Mouse (Mus musculus) megakaryocyte, embryonic 14.5 days (primary cell): ENCODE measurements around the gene Fam19a4. TPM values are rescaled to one million over a fixed set of nuclear protein-coding genes. Genes with fewer than 3 reads are reported as not detected.

ENCODE experiments used
- H3K27me3 ChIP-seq: replicated peaks from 2 replicates; pipeline ENCODE3; 2012; ENCODE audit warnings: inconsistent platforms
- H3K36me3 ChIP-seq: replicated peaks from 2 replicates; pipeline ENCODE3; 2012; ENCODE audit warnings: low read length, inconsistent platforms, mixed read lengths
- H3K4me1 ChIP-seq: 2 replicates; pipeline ENCODE4 v1.6.1; 2012; ENCODE audit warnings: inconsistent platforms
- H3K4me3 ChIP-seq: replicated peaks from 2 replicates; pipeline ENCODE3; 2012; ENCODE audit warnings: moderate library complexity, mild to moderate bottlenecking, inconsistent platforms
- H3K9me3 ChIP-seq: 2 replicates; pipeline ENCODE4 v1.6.1; 2012; ENCODE audit warnings: inconsistent platforms
- FLI1 ChIP-seq: IDR thresholded peaks from 2 replicates; pipeline ENCODE4 v1.6.1; 2012; ENCODE audit warnings: low read length, inconsistent platforms, mixed read lengths
- GATA1 ChIP-seq: IDR thresholded peaks from 3 replicates; pipeline ENCODE4 v1.6.1; 2012; ENCODE audit warnings: mixed read lengths, low read length, inconsistent platforms, borderline replicate concordance
- polyA plus RNA-seq: library from polyadenylated mRNA; stranded (reverse); fragments of >175 nt; gene quantifications from 2 replicates; pipeline ENCODE4 v1.2.3, GENCODE M21; 2012; ENCODE audit warnings: low replicate concordance; ENCODE audit not compliant: insufficient read depth

The Fam19a4 gene
- polyA plus RNA-seq, result not detected in 2 replicates

GRCm38 (mm10) chr6:97060074-97060681 lies at the start of gene Fam19a4:
Fam19a4 (minus strand) TSS chr6:97060413.
- TF ChIP-seq GATA1 (no peak), FLI1 (no peak)
- Histone ChIP-seq H3K27me3 (peaks cover 41% of the 10 kb centered on the region), H3K4me1 (peaks cover 11% of the 10 kb centered on the region), H3K9me3 (no peaks in the 10 kb centered on the region), H3K36me3 (no peaks in the 10 kb centered on the region), H3K4me3 (peak within 1 kb of the TSS; percentile 75)

- Histone ChIP-seq H3K4me1 (peaks cover 3% of the 10 kb centered on the region; the same call in 1 of the 2 replicates), H3K27me3 (peaks cover 30% of the 10 kb centered on the region), H3K36me3 (peaks cover 3% of the 10 kb centered on the region), H3K4me3 (no peak overlapping the region), H3K9me3 (no peaks in the 10 kb centered on the region)
- TF ChIP-seq GATA1 (no peak), FLI1 (no peak)
Observed at GRCm38 (mm10) chr6:97106777-97107176, 46.6 kb upstream of the Fam19a4 start.

GRCm38 (mm10) chr6:97106106-97106505 lies 45.9 kb upstream of the Fam19a4 start:
- H3K27me3 ChIP-seq, result peaks cover 36% of the 10 kb centered on the region
- H3K4me1 ChIP-seq, result peaks cover 6% of the 10 kb centered on the region; the same call in 1 of the 2 replicates
- peaks cover 2% of the 10 kb centered on the region for H3K36me3 ChIP-seq
- no peaks in the 10 kb centered on the region for H3K9me3 ChIP-seq
- TF ChIP-seq GATA1 (no peak), FLI1 (no peak)
- H3K4me3 ChIP-seq, result no peak overlapping the region

GRCm38 (mm10) chr6:97104264-97104852 lies 44.1 kb upstream of the Fam19a4 start:
- no peaks in the 10 kb centered on the region for H3K9me3 ChIP-seq
- TF ChIP-seq FLI1 (no peak), GATA1 (no peak)

GRCm38 (mm10) chr6:97101958-97102702 lies 41.9 kb upstream of the Fam19a4 start:
- Histone ChIP-seq H3K9me3 (no peaks in the 10 kb centered on the region), H3K4me1 (peaks cover 6% of the 10 kb centered on the region; the same call in 1 of the 2 replicates), H3K27me3 (peaks cover 44% of the 10 kb centered on the region), H3K4me3 (no peak overlapping the region), H3K36me3 (no peaks in the 10 kb centered on the region)
- TF ChIP-seq FLI1, result no peak
- no peak for TF ChIP-seq GATA1

More at GRCm38 (mm10) chr6:97104264-97104852, 44.1 kb upstream of the Fam19a4 start:
- Histone ChIP-seq H3K4me1 (peaks cover 6% of the 10 kb centered on the region; the same call in 1 of the 2 replicates), H3K27me3 (peaks cover 44% of the 10 kb centered on the region), H3K36me3 (no peaks in the 10 kb centered on the region), H3K4me3 (no peak overlapping the region)

GRCm38 (mm10) chr6:97101190-97101957 lies 41.2 kb upstream of the Fam19a4 start:
- no peaks in the 10 kb centered on the region for H3K36me3 ChIP-seq
- no peak for TF ChIP-seq FLI1
- TF ChIP-seq GATA1, result no peak
- H3K27me3 ChIP-seq, result peaks cover 44% of the 10 kb centered on the region
- H3K9me3 ChIP-seq, result no peaks in the 10 kb centered on the region
- peaks cover 6% of the 10 kb centered on the region; the same call in 1 of the 2 replicates for H3K4me1 ChIP-seq
- no peak overlapping the region for H3K4me3 ChIP-seq

- Histone ChIP-seq H3K36me3 (no peaks in the 10 kb centered on the region), H3K27me3 (peaks cover 4% of the 10 kb centered on the region), H3K9me3 (peaks cover 7% of the 10 kb centered on the region), H3K4me3 (no peak overlapping the region), H3K4me1 (no peaks in the 10 kb centered on the region)
- no peak for TF ChIP-seq GATA1
- no peak for TF ChIP-seq FLI1
Observed at GRCm38 (mm10) chr6:97082336-97082735, 22.1 kb upstream of the Fam19a4 start.

GRCm38 (mm10) chr6:97080016-97080415 lies 19.8 kb upstream of the Fam19a4 start:
- Histone ChIP-seq H3K9me3 (peaks cover 4% of the 10 kb centered on the region), H3K4me3 (no peak overlapping the region), H3K4me1 (no peaks in the 10 kb centered on the region), H3K36me3 (no peaks in the 10 kb centered on the region), H3K27me3 (peaks cover 4% of the 10 kb centered on the region)
- TF ChIP-seq FLI1 (no peak), GATA1 (no peak)

GRCm38 (mm10) chr6:97059599-97059998 lies 614 bp downstream of the Fam19a4 start:
- H3K4me3 ChIP-seq, result peak overlapping the region; percentile 75
- no peak for TF ChIP-seq GATA1
- no peak for TF ChIP-seq FLI1
- H3K9me3 ChIP-seq, result no peaks in the 10 kb centered on the region
- no peaks in the 10 kb centered on the region for H3K36me3 ChIP-seq
- H3K27me3 ChIP-seq, result peaks cover 41% of the 10 kb centered on the region
- H3K4me1 ChIP-seq, result peaks cover 11% of the 10 kb centered on the region
